Mouse (Mus musculus) kidney, embryonic 15.5 days (tissue): ENCODE measurements around the gene Spc25. TPM values are rescaled to one million over a fixed set of nuclear protein-coding genes. Genes with fewer than 3 reads are reported as not detected.
A peak's percentile ranks its signal among the peaks of the same experiment; 100 is the strongest.

ENCODE experiments used
- ATAC-seq: fragments of 200-750 bp; cut with Nextera tagmentation; replicated peaks from 2 replicates; pipeline ENCODE4 v1.8.0; 2017; ENCODE audit warnings: moderate TSS enrichment; ENCODE audit not compliant: low FRiP score
- H3K27ac ChIP-seq: fragments of 300-500 bp; sonication (generic); 2 replicates; pipeline ENCODE4 v1.5.1; 2015; ENCODE audit warnings: mild to moderate bottlenecking, inconsistent platforms
- H3K27me3 ChIP-seq: fragments of 300-500 bp; sonication (generic); 2 replicates; pipeline ENCODE4 v1.6.1; 2015; ENCODE audit warnings: inconsistent platforms
- H3K36me3 ChIP-seq: fragments of 300-500 bp; sonication (generic); 2 replicates; pipeline ENCODE4 v1.6.1; 2015; ENCODE audit warnings: inconsistent platforms
- H3K4me1 ChIP-seq: fragments of 300-500 bp; sonication (generic); 2 replicates; pipeline ENCODE4 v1.6.1; 2015; ENCODE audit warnings: inconsistent platforms
- H3K4me2 ChIP-seq: fragments of 300-500 bp; sonication (generic); 2 replicates; pipeline ENCODE4 v1.6.1; 2015; ENCODE audit warnings: moderate library complexity, mild to moderate bottlenecking, inconsistent platforms
- H3K4me3 ChIP-seq: fragments of 300-500 bp; sonication (generic); replicated peaks from 2 replicates; pipeline ENCODE4 v1.5.1; 2015; ENCODE audit warnings: mild to moderate bottlenecking, inconsistent platforms
- H3K9ac ChIP-seq: fragments of 300-500 bp; sonication (generic); 2 replicates; pipeline ENCODE4 v1.6.1; 2015; ENCODE audit warnings: mild to moderate bottlenecking, inconsistent platforms
- H3K9me3 ChIP-seq: fragments of 300-500 bp; sonication (generic); replicated peaks from 2 replicates; pipeline ENCODE4 v1.6.1; 2016; ENCODE audit warnings: inconsistent platforms
- WGBS: fragments of 180-500 bp; shearing (Covaris S2); methylation state at CpG from one replicate; pipeline ENCODE4 v1.1.7; 2015; ENCODE audit warnings: mixed read lengths; 5-methylcytosine and 5-hydroxymethylcytosine counted together
- polyA plus RNA-seq: library from polyadenylated mRNA; unstranded; fragments of >200 nt; fragmentation: Nextera tagmentation; extraction: Ambion mirVana; gene quantifications from 2 replicates; pipeline ENCODE4 v1.2.1, GENCODE M21; 2015

Spc25 gene
- 240 TPM in 2 replicates for polyA plus RNA-seq

DNA sequence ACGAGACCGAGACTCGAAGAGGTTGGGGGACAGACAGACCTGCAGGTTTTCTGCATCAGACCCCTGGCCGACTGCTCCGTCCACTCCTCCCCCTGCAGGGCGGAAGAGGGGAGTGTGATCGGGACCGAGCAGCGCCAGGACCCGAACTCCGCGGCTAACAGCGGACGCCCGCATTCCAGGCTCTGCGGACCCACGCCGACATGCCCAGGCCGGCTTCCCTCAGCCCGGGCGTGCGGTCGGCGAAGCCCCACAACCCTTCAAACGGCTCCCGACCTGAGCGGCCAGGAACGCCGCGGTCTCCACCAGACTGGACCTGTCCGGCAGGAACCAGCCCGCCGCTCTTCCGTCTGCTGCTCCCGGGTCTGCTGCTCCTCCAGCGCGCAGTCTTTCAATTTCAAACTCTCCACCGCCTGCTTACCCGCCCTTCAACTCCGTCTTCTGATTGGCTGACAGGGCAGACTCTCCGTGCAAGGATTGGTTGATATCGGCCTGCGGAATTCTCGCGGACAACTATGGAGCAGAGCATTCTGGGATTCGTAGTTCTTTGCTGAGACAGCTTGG, at the start of gene Spc25:
Spc25 (minus strand) TSS at position 404 of the 561 bp plus-strand sequence.
- WGBS: under 1% methylated on average over 46 of the region's 46 CpGs

GRCm38 (mm10) chr2:69248221-69248755, 42.3 kb upstream of the Spc25 start:
- H3K4me1 ChIP-seq: peaks cover 4% of the 10 kb centered on the region; the same call in 1 of the 2 replicates
- no peak overlapping the region for H3K4me3 ChIP-seq
- H3K36me3 ChIP-seq: no peaks in the 10 kb centered on the region
- no peaks in the 10 kb centered on the region for H3K9me3 ChIP-seq
- no peaks in the 10 kb centered on the region for H3K27me3 ChIP-seq
- WGBS: 62% methylated on average over 16 of the region's 16 CpGs
- no peak for ATAC-seq
- no peak overlapping the region for H3K27ac ChIP-seq
- H3K4me2 ChIP-seq: no peak overlapping the region
- no peak overlapping the region for H3K9ac ChIP-seq

More for the DNA sequence above, at the start of gene Spc25:
- H3K27ac ChIP-seq: peak within 1 kb of the TSS; percentile 96
- H3K27me3 ChIP-seq: no peaks in the 10 kb centered on the region
- ATAC-seq: peak; percentile 98
- H3K9me3 ChIP-seq: no peaks in the 10 kb centered on the region
- H3K9ac ChIP-seq: peak within 1 kb of the TSS; percentile 89
- H3K4me3 ChIP-seq: peak within 1 kb of the TSS; percentile 95
- peaks cover 22% of the 10 kb centered on the region for H3K4me1 ChIP-seq
- H3K4me2 ChIP-seq: peak within 1 kb of the TSS; percentile 69
- H3K36me3 ChIP-seq: peaks cover 20% of the 10 kb centered on the region

- H3K36me3 ChIP-seq: no peaks in the 10 kb centered on the region
- no peak for ATAC-seq
- no peak overlapping the region for H3K9ac ChIP-seq
- WGBS: 94% methylated on average over 1 of the region's 1 CpGs
- H3K4me1 ChIP-seq: peaks cover 4% of the 10 kb centered on the region; the same call in 1 of the 2 replicates
- H3K4me2 ChIP-seq: no peak overlapping the region
- no peak overlapping the region for H3K4me3 ChIP-seq
- H3K27me3 ChIP-seq: no peaks in the 10 kb centered on the region
- H3K9me3 ChIP-seq: no peaks in the 10 kb centered on the region
- H3K27ac ChIP-seq: no peak overlapping the region
Observed at GRCm38 (mm10) chr2:69247081-69247480, 41.1 kb upstream of the Spc25 start.

GRCm38 (mm10) chr2:69244924-69245323, 38.9 kb upstream of the Spc25 start:
- H3K9ac ChIP-seq: no peak overlapping the region

GRCm38 (mm10) chr2:69239315-69239714, 33.3 kb upstream of the Spc25 start:
- Histone ChIP-seq H3K36me3 (no peaks in the 10 kb centered on the region), H3K27me3 (no peaks in the 10 kb centered on the region), H3K4me3 (no peak overlapping the region), H3K4me1 (peaks cover 7% of the 10 kb centered on the region), H3K4me2 (no peak overlapping the region), H3K9me3 (no peaks in the 10 kb centered on the region), H3K9ac (no peak overlapping the region), H3K27ac (no peak overlapping the region)
- WGBS: 21% methylated on average over 9 of the region's 9 CpGs
- peak; percentile 69 for ATAC-seq

More at GRCm38 (mm10) chr2:69244924-69245323, 38.9 kb upstream of the Spc25 start:
- H3K36me3 ChIP-seq: no peaks in the 10 kb centered on the region
- WGBS: 36% methylated on average over 2 of the region's 2 CpGs
- H3K27me3 ChIP-seq: no peaks in the 10 kb centered on the region
- H3K4me1 ChIP-seq: peaks cover 4% of the 10 kb centered on the region; the same call in 1 of the 2 replicates
- H3K4me3 ChIP-seq: no peak overlapping the region
- peak overlapping the region; percentile 28; the same call in 1 of the 2 replicates for H3K27ac ChIP-seq
- H3K4me2 ChIP-seq: no peak overlapping the region
- no peak for ATAC-seq
- H3K9me3 ChIP-seq: no peaks in the 10 kb centered on the region

DNA sequence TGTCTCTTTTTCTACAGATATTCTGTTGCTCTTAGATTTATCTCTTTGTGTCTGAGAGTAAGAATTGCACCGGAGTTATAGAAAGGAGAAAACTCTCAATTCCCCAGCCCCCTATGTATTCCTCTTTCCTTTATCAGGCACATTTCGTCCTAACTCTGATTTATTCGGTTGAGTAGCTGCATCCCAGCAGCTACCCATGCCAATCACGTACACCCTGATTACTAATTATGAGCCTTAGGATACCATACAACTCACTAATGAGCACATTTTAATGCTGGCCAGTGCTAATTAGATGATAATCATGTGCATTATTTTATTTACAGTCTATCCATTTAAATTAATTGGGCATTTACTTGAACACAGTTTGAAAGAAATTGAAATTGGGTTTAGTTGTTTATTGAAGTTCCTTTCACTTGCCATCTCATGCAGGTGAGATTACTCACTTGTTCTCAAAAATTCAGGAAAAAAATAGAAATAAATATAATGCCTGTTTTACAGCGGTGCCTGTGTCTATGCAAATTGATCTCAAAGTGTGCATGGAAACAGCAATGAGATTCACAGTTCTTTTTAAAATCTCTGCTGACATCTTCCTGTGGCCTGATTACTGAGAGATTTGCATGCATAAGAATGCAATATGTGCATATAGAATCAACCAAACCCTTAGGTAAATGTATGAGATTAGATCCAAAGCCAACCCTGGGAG, 29.1 kb upstream of the Spc25 start:
- no peak overlapping the region for H3K27ac ChIP-seq
- no peaks in the 10 kb centered on the region for H3K36me3 ChIP-seq
- no peaks in the 10 kb centered on the region for H3K27me3 ChIP-seq
- 77% methylated on average over 5 of the region's 5 CpGs for WGBS
- H3K4me3 ChIP-seq: no peak overlapping the region
- no peak for ATAC-seq
- no peak overlapping the region for H3K4me2 ChIP-seq
- H3K9ac ChIP-seq: no peak overlapping the region
- peaks cover 7% of the 10 kb centered on the region for H3K4me1 ChIP-seq
- no peaks in the 10 kb centered on the region for H3K9me3 ChIP-seq

- no peak for ATAC-seq
- Histone ChIP-seq H3K36me3 (no peaks in the 10 kb centered on the region), H3K27ac (no peak overlapping the region), H3K9me3 (no peaks in the 10 kb centered on the region), H3K9ac (no peak overlapping the region), H3K4me3 (no peak overlapping the region), H3K4me2 (no peak overlapping the region), H3K4me1 (no peaks in the 10 kb centered on the region), H3K27me3 (no peaks in the 10 kb centered on the region)
Observed at GRCm38 (mm10) chr2:69232101-69232500, 26.1 kb upstream of the Spc25 start.

DNA sequence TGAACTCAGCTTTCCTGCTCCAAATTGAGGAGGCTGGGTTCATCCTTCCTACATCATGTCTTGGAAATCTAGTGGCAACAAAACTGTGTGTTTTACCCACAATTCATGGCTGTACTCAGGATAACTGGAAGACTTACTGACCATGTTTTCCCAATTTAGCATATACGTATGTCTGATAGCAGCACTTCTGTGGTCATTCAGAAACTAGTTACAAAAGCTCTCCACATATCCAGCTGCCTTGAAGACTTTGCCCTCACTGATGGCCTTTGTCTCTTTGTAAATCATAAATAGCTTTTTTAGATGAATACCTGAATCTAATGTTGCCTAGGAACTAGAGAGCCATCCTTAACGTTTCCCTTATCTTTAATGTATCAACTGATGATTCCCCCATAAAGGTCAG, 24.1 kb upstream of the Spc25 start:
- 81% methylated on average over 2 of the region's 2 CpGs for WGBS
- no peak for ATAC-seq
- Histone ChIP-seq H3K9ac (no peak overlapping the region), H3K4me3 (no peak overlapping the region), H3K36me3 (no peaks in the 10 kb centered on the region), H3K4me1 (no peaks in the 10 kb centered on the region), H3K9me3 (no peaks in the 10 kb centered on the region), H3K27ac (no peak overlapping the region), H3K27me3 (no peaks in the 10 kb centered on the region), H3K4me2 (no peak overlapping the region)

DNA sequence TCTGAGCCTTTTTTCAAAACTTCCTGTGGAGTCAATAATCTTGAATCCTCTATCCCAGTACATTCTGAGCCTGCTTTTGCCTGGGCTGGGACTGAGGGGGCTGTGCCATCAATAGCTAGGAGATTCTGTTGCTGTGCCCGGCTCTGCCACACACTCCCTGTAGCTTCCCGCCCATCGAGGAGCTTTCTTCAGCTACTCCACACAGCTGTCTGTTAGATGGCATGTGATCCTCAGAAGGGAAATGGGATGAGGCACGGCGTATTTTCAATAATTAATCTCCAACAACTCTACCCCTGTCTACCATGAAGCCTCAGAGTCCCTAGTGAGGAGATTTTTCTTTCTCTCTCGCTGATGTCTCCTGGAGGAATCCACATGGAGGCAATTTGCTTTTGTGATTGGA, 22.6 kb upstream of the Spc25 start:
- H3K4me2 ChIP-seq: no peak overlapping the region
- H3K27ac ChIP-seq: no peak overlapping the region
- H3K4me1 ChIP-seq: no peaks in the 10 kb centered on the region
- H3K4me3 ChIP-seq: no peak overlapping the region
- H3K36me3 ChIP-seq: no peaks in the 10 kb centered on the region
- no peaks in the 10 kb centered on the region for H3K9me3 ChIP-seq
- no peaks in the 10 kb centered on the region for H3K27me3 ChIP-seq
- no peak overlapping the region for H3K9ac ChIP-seq
- ATAC-seq: no peak
- WGBS: 81% methylated on average over 6 of the region's 6 CpGs

DNA sequence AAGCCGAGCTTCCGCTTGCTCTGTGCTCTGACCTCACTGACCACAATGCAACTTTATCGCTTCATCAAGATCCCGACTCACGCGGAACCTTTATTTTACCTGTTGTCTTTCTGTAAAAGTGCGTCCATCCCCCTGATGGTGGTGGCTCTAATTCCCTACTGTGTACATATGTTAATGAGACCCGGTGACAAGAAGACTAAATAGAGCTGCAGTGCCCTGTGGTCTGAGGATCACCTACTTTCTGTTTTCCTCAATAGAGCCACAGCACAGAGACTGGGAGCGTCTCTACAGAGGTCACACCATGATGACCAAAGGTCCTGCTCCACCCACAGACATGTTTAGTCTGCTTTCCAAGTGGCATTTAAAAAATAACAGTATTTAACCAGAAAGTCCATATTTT, 20.9 kb upstream of the Spc25 start:
- no peak overlapping the region for H3K27ac ChIP-seq
- no peaks in the 10 kb centered on the region for H3K27me3 ChIP-seq
- no peak for ATAC-seq
- no peaks in the 10 kb centered on the region for H3K36me3 ChIP-seq
- H3K9me3 ChIP-seq: no peaks in the 10 kb centered on the region
- no peak overlapping the region for H3K4me3 ChIP-seq
- H3K4me2 ChIP-seq: no peak overlapping the region
- WGBS: 91% methylated on average over 9 of the region's 9 CpGs
- no peak overlapping the region for H3K9ac ChIP-seq
- H3K4me1 ChIP-seq: no peaks in the 10 kb centered on the region

- H3K27ac ChIP-seq: no peak overlapping the region
- no peaks in the 10 kb centered on the region for H3K9me3 ChIP-seq
- no peak overlapping the region for H3K4me3 ChIP-seq
- H3K4me2 ChIP-seq: no peak overlapping the region
- H3K4me1 ChIP-seq: no peaks in the 10 kb centered on the region
- no peaks in the 10 kb centered on the region for H3K27me3 ChIP-seq
- no peak overlapping the region for H3K9ac ChIP-seq
- no peak for ATAC-seq
- WGBS: 53% methylated on average over 2 of the region's 2 CpGs
- H3K36me3 ChIP-seq: no peaks in the 10 kb centered on the region
Observed at GRCm38 (mm10) chr2:69224724-69225123, 18.7 kb upstream of the Spc25 start.

GRCm38 (mm10) chr2:69222815-69223214, 16.8 kb upstream of the Spc25 start:
- no peak for ATAC-seq
- Histone ChIP-seq H3K9me3 (no peaks in the 10 kb centered on the region), H3K4me3 (no peak overlapping the region), H3K9ac (no peak overlapping the region), H3K4me1 (no peaks in the 10 kb centered on the region), H3K27ac (no peak overlapping the region), H3K27me3 (no peaks in the 10 kb centered on the region), H3K36me3 (no peaks in the 10 kb centered on the region), H3K4me2 (no peak overlapping the region)
- 89% methylated on average over 10 of the region's 10 CpGs for WGBS
